Mouse (Mus musculus) liver, embryonic 12.5 days (tissue): Measurements from ENCODE around the gene Olfr1258. TPM values are rescaled to one million over a fixed set of nuclear protein-coding genes. Genes with fewer than 3 reads are reported as not detected.
"Not testable (repeated sequence)": the region's sequence is repeated elsewhere in the genome, so short reads cannot be mapped to it uniquely, and the experiment has no call there.

Experiments used
- ATAC-seq: fragments of 200-750 bp; cut with Nextera tagmentation; 2 replicates; pipeline ENCODE4 v1.8.0; 2017; ENCODE audit warnings: moderate number of reproducible peaks, mild to moderate bottlenecking, moderate library complexity
- H3K27ac ChIP-seq: fragments of 300-500 bp; sonication (generic); 2 replicates; pipeline ENCODE4 v1.5.1; 2016; ENCODE audit warnings: mild to moderate bottlenecking
- H3K27me3 ChIP-seq: fragments of 300-500 bp; sonication (generic); replicated peaks from 2 replicates; pipeline ENCODE4 v1.6.1; 2016; ENCODE audit warnings: mild to moderate bottlenecking, moderate library complexity
- H3K36me3 ChIP-seq: fragments of 300-500 bp; sonication (generic); 2 replicates; pipeline ENCODE4 v1.6.1; 2016; ENCODE audit warnings: mild to moderate bottlenecking, moderate library complexity
- H3K4me1 ChIP-seq: fragments of 300-500 bp; sonication (generic); 2 replicates; pipeline ENCODE4 v1.6.1; 2016
- H3K4me2 ChIP-seq: fragments of 300-500 bp; sonication (generic); 2 replicates; pipeline ENCODE4 v1.6.1; 2016; ENCODE audit warnings: mild to moderate bottlenecking, moderate library complexity
- H3K4me3 ChIP-seq: fragments of 300-500 bp; sonication (generic); 2 replicates; pipeline ENCODE4 v1.5.1; 2016; ENCODE audit warnings: mild to moderate bottlenecking, moderate library complexity
- H3K9ac ChIP-seq: fragments of 300-500 bp; sonication (generic); 2 replicates; pipeline ENCODE4 v1.6.1; 2016; ENCODE audit warnings: mild to moderate bottlenecking, moderate library complexity
- H3K9me3 ChIP-seq: fragments of 300-500 bp; sonication (generic); replicated peaks from 2 replicates; pipeline ENCODE4 v1.6.1; 2016; ENCODE audit warnings: mild to moderate bottlenecking, moderate library complexity
- WGBS: fragments of 180-500 bp; shearing (Covaris S2); methylation state at CpG from one replicate; pipeline ENCODE4 v1.1.7; 2016; ENCODE audit not compliant: insufficient replicate concordance; 5-methylcytosine and 5-hydroxymethylcytosine counted together
- polyA plus RNA-seq: library from polyadenylated mRNA; unstranded; fragments of >200 nt; fragmentation: Nextera tagmentation; extraction: Ambion mirVana; gene quantifications from 2 replicates; pipeline ENCODE4 v1.2.1, GENCODE M21; 2016

Olfr1258 gene
- polyA plus RNA-seq = not detected in 2 replicates

DNA sequence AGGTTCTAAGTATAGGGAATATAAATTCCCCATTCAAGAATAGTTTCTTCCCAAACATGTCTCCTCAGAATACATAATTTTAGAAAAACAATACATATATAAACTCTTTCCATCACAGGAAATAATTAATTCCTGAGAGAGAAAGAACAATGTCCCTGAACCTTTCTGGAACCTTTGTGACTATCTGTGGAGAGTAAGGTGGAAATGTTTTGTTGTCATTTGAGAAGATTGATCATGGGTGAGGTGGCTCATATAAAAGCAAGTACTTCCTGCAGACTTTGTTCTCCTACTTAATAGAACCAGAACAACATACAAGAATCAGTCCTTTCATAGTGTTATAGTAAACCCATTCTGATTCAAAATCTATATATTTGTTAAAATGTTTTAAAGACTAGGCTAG is at the start of gene Olfr1258:
Olfr1258 (plus strand) TSS at position 301 of the 400 bp plus-strand sequence.
- no peaks in the 10 kb centered on the region for H3K9me3 ChIP-seq
- no peaks in the 10 kb centered on the region for H3K36me3 ChIP-seq
- no peaks in the 10 kb centered on the region for H3K27me3 ChIP-seq
- no peak within 1 kb of the TSS for H3K4me2 ChIP-seq
- H3K4me3 ChIP-seq = no peak within 1 kb of the TSS
- no peak for ATAC-seq
- H3K4me1 ChIP-seq = no peaks in the 10 kb centered on the region
- no peak within 1 kb of the TSS for H3K27ac ChIP-seq
- no peak within 1 kb of the TSS for H3K9ac ChIP-seq

DNA sequence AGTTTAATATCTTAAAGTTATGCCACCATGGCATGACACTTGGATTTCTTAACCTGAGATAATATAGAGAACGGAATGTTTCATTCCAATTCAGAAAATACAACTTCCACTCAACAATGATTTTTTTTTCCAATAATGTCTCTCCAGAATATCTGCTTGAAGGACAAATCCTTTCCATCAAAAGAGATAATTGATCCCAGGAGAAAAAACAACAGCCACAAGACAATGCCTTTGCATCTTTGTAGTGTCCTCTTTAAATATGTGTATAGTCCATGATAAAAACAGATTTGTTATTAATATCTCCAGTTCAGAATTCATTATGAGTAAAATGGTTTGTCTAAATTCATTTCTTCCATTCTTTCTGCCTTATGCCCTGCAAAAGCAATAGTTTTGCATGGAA is 49.0 kb upstream of the Olfr1258 start, which contains the start of gene Olfr1257:
Olfr1257 (plus strand) TSS at position 301 of the 400 bp plus-strand sequence.
- H3K4me2 ChIP-seq = no peak within 1 kb of the TSS
- ATAC-seq = no peak
- H3K36me3 ChIP-seq = no peaks in the 10 kb centered on the region
- no peak within 1 kb of the TSS for H3K9ac ChIP-seq
- H3K4me3 ChIP-seq = no peak within 1 kb of the TSS
- no peaks in the 10 kb centered on the region for H3K9me3 ChIP-seq
- H3K27me3 ChIP-seq = no peaks in the 10 kb centered on the region
- 66% methylated on average over 1 of the region's 1 CpGs for whole genome bisulfite sequencing
- H3K4me1 ChIP-seq = no peaks in the 10 kb centered on the region
- no peak within 1 kb of the TSS for H3K27ac ChIP-seq

DNA sequence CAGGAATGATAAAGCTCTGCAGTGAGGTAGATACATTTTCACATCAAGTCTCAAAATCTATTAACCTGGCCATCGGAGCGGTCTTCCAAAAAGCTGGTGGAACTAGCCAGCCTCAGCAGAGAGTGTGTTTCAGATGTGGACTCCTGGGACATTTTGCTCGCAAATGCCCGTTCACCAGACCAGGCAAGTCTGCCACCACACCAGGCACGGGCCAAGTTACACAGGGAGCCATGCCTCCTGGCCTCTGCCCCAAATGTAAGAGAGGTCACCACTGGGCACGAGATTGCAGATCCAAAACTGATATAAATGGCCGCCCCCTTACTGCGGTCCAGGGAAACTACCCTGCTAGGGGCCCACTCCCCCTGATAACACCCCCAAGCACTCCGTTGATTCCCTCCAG is 14.5 kb upstream of the Olfr1258 start:
- H3K9me3 ChIP-seq, H3K4me3 ChIP-seq, H3K4me1 ChIP-seq, ATAC-seq, H3K27me3 ChIP-seq, H3K27ac ChIP-seq, H3K4me2 ChIP-seq, H3K9ac ChIP-seq, H3K36me3 ChIP-seq: not testable (repeated sequence)
- 74% methylated on average over 9 of the region's 9 CpGs for WGBS

GRCm38 (mm10) chr2:89948564-89948963 is 21.5 kb downstream of the Olfr1258 start, which contains the start of gene Olfr1259:
TSS of gene Olfr1259 (minus strand) at chr2:89948664.
- no peak for ATAC-seq
- H3K4me3 ChIP-seq = no peak within 1 kb of the TSS
- no peak within 1 kb of the TSS for H3K27ac ChIP-seq
- WGBS = 61% methylated on average over 5 of the region's 5 CpGs
- no peaks in the 10 kb centered on the region for H3K27me3 ChIP-seq
- no peaks in the 10 kb centered on the region for H3K4me1 ChIP-seq
- no peaks in the 10 kb centered on the region for H3K36me3 ChIP-seq
- H3K9me3 ChIP-seq = no peaks in the 10 kb centered on the region
- no peak within 1 kb of the TSS for H3K4me2 ChIP-seq
- H3K9ac ChIP-seq = no peak within 1 kb of the TSS

- Histone ChIP-seq H3K4me3 (no peak within 1 kb of the TSS), H3K27me3 (no peaks in the 10 kb centered on the region), H3K27ac (no peak within 1 kb of the TSS), H3K9me3 (no peaks in the 10 kb centered on the region), H3K9ac (no peak within 1 kb of the TSS), H3K36me3 (no peaks in the 10 kb centered on the region), H3K4me2 (no peak within 1 kb of the TSS), H3K4me1 (no peaks in the 10 kb centered on the region)
- ATAC-seq = no peak
- WGBS = 51% methylated on average over 2 of the region's 2 CpGs
Observed at GRCm38 (mm10) chr2:89974184-89974583, 47.1 kb downstream of the Olfr1258 start, which contains the start of gene Olfr1260. TSS of gene Olfr1260 (plus strand) at chr2:89974340.

GRCm38 (mm10) chr2:89977709-89978108 is 50.6 kb downstream of the Olfr1258 start:
- Histone ChIP-seq H3K4me2 (no peak overlapping the region), H3K9me3 (no peaks in the 10 kb centered on the region), H3K4me1 (no peaks in the 10 kb centered on the region), H3K36me3 (no peaks in the 10 kb centered on the region), H3K4me3 (no peak overlapping the region), H3K9ac (no peak overlapping the region), H3K27ac (no peak overlapping the region), H3K27me3 (no peaks in the 10 kb centered on the region)
- no peak for ATAC-seq
- WGBS = 61% methylated on average over 2 of the region's 2 CpGs

Other genes starting within 250 kb of the Olfr1258 start
- gene Olfr1252, start 202.3 kb upstream of the Olfr1258 start, polyA plus RNA-seq = not detected in 2 replicates
- gene Olfr1253, start 170.2 kb upstream of the Olfr1258 start, polyA plus RNA-seq = not detected in 2 replicates
- gene Olfr1254, start 133.7 kb upstream of the Olfr1258 start, polyA plus RNA-seq = not detected in 2 replicates
- not detected in 2 replicates for gene Olfr1255, start 115.3 kb upstream of the Olfr1258 start, polyA plus RNA-seq
- not detected in 2 replicates for gene Olfr1256, start 85.8 kb upstream of the Olfr1258 start, polyA plus RNA-seq
- not detected in 2 replicates for gene Olfr48, start 79.1 kb upstream of the Olfr1258 start, polyA plus RNA-seq
- not detected in 2 replicates for gene Olfr1257, start 48.9 kb upstream of the Olfr1258 start, polyA plus RNA-seq
- gene Olfr1259, start 21.4 kb downstream of the Olfr1258 start, polyA plus RNA-seq = not detected in 2 replicates
- gene Olfr1260, start 47.0 kb downstream of the Olfr1258 start, polyA plus RNA-seq = not detected in 2 replicates
- gene Olfr1261, start 63.9 kb downstream of the Olfr1258 start, polyA plus RNA-seq = not detected in 2 replicates
- gene Olfr1262, start 72.8 kb downstream of the Olfr1258 start, polyA plus RNA-seq = not detected in 2 replicates
- gene Olfr1263, start 84.8 kb downstream of the Olfr1258 start, polyA plus RNA-seq = not detected in 2 replicates
- not detected in 2 replicates for gene Olfr1264, start 98.3 kb downstream of the Olfr1258 start, polyA plus RNA-seq
- not detected in 2 replicates for gene Olfr1265, start 108.0 kb downstream of the Olfr1258 start, polyA plus RNA-seq
- gene Olfr140, start 136.3 kb downstream of the Olfr1258 start, polyA plus RNA-seq = not detected in 2 replicates
- gene Olfr1269, start 194.1 kb downstream of the Olfr1258 start, polyA plus RNA-seq = not detected in 2 replicates
- gene Olfr32, start 215.0 kb downstream of the Olfr1258 start, polyA plus RNA-seq = not detected in 2 replicates
- not detected in 2 replicates for gene Olfr1270, start 225.8 kb downstream of the Olfr1258 start, polyA plus RNA-seq